Mouse (Mus musculus): ENCODE measurements at regions not wholly inside any gene's neighbourhood (a gene's known extent, or its start where the extent isn't known, plus 50 kb on each side); places are given as distances from the start of the nearest gene placed in this dataset.

- no peak for ATAC-seq (replicated peaks; ENCODE audit: low FRiP score, poor library complexity, severe bottlenecking)
These were observed 55.8 kb upstream of the Smndc1 start for GRCm38 (mm10) chr19:53446216-53446615.

GRCm38 (mm10) chr19:53444646-53445045 is 54.3 kb upstream of the Smndc1 start:
- ATAC-seq (replicated peaks; ENCODE audit: low FRiP score, poor library complexity, severe bottlenecking) = no peak

DNA sequence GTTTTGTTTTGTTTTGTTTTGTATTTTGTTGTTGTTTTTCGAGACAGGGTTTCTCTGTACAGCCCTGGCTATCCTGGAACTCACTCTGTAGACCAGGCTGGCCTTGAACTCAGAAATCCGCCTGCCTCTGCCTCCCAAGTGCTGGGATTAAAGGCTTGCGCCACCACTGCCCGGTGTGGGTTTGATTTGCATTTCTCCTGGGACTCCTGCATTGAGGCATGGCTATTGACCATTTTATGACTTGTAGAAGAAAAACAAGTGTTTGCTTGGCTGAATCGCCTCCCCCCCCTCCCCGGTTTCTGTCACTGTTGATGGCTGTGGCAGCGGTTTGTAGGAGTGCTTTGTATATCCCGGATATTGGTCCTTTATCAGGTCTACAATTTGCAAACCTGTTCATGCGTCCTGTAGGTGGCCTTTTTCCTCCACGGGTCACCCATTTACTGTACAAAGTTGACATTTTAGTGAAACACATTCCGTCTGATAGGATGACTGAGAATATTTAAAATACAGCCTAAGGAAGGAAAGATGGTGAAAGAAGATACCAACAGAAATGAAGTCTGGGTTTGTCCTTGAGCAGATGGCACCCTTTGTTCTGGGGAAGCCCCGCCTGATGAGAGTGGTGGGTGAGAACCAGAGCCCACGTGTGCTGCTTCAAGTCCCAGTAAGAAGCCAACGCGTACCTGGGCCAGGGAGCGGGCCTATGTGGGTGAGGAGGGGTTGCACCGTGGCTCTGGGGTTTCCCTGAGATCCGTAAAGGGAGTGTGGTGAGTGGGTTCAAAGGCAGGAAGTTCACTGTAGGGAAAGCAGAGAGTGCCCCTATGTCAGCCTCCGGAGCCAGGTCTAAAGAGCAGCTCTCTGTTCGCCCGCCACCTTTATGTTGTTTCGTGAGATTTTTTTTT is 52.6 kb upstream of the Smndc1 start:
- no peak for ATAC-seq (replicated peaks; ENCODE audit: low FRiP score, poor library complexity, severe bottlenecking)

DNA sequence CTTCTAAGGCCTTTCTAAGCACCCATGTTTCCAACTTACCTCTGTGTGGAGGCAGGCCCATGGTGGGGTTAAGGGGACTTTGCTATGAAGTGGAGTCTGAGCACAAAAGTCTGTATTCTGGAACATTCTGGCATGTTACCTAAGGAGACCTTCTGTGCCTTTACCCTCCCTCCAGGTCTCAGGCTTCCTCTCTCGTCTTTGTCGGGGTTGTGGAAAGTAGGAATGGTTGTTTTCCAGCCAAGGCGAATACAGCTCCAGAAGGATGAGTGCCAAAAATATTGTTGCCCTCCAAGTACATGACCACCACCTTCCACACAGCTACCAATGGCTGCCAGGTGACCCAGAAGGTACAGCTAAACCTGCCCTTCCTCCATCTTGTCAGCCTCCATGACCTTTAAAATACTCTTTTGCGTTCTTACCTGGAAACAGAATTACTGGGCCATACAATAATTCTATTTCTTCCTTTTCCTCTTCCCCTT is 51.8 kb upstream of the Smndc1 start:
- no peak; the same call in 1 of the 2 replicates for ATAC-seq (replicated peaks; ENCODE audit: low FRiP score, poor library complexity, severe bottlenecking)

- ATAC-seq (replicated peaks; ENCODE audit: low FRiP score, poor library complexity, severe bottlenecking) = peak; percentile 45
These were observed 51.2 kb upstream of the Smndc1 start for GRCm38 (mm10) chr19:53441449-53442131.

DNA sequence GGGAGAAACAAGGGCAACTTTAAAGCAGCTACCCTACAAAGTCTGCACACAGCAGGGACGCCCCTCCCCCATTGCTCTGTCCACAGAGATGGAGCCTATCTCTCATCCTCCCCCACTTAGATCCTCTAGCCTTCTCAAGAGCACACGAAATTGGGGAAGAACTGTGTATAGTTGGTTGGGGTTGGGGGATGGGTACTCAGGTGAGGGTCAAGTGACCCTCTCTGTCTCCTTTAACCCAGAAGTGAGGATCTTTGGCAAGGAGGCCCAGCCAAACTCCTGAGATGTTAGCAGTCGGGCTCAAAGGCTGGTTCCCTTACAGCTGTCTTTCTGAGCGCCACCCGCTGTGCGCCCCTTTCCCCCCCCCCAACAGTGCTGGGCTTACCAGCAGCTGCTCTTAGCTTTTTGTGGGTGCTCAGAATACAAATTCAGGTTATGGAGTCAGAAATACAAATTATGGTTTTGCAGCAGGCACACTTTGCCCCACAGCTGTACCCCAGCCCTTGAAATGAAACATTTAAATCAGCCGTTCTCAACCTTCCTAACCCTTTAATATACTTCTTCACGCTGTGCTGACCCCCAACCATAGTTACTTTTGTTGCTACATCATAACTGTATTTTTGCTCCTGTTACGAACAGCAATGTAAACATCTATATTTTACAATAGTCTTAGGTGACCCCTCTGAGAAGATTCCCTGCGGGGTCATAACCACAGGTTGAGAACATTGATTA is 50.1 kb upstream of the Smndc1 start:
- ATAC-seq (replicated peaks; ENCODE audit: low FRiP score, poor library complexity, severe bottlenecking) = no peak
